Mouse (Mus musculus): ENCODE results near the gene Gns.

GRCm38 (mm10) chr10:121421657-121422290 lies 56.9 kb downstream of the Gns start:
- TF ChIP-seq CTCF (IDR thresholded peaks at IDR 0.05; ENCODE audit: control insufficient read depth, insufficient read depth, low read length) (no peak), POLR2A (IDR thresholded peaks at IDR 0.05; ENCODE audit: borderline replicate concordance, control insufficient read depth, low read depth, low read length) (no peak)
